Mouse (Mus musculus) lung, adult 2 months (tissue): ENCODE data around the gene Ppfibp1.

ENCODE experiments used
- CTCF ChIP-seq: fragments of 200-500 bp; IDR thresholded peaks from 2 replicates; pipeline ENCODE4 v1.5.1; 2011; ENCODE audit warnings: mild to moderate bottlenecking, low read length, control low read depth; ENCODE audit not compliant: insufficient read depth
- POLR2A ChIP-seq: fragments of 200-500 bp; IDR thresholded peaks from 2 replicates; pipeline ENCODE4 v1.6.1; 2011; ENCODE audit warnings: low read depth, mild to moderate bottlenecking, control low read depth, low read length, borderline replicate concordance; ENCODE audit errors: extremely low read depth

- TF ChIP-seq CTCF = no peak
- no peak for TF ChIP-seq POLR2A
Measured at GRCm38 (mm10) chr6:146947186-146947585, 58.9 kb downstream of the Ppfibp1 start.
